Mouse (Mus musculus): ENCODE measurements around the gene Nkd1.
A peak's percentile ranks its signal among the peaks of the same experiment; 100 is the strongest.

The Nkd1 gene

GRCm38 (mm10) chr8:88620931-88621330 is 99.8 kb downstream of the Nkd1 start:
- DNase-seq (ENCODE audit: low spot score): no peak

- DNase-seq (ENCODE audit: low spot score): peak; percentile 86
Measured at GRCm38 (mm10) chr8:88621408-88621807, 100.3 kb downstream of the Nkd1 start.

- DNase-seq (ENCODE audit: low spot score): peak; percentile 35
Measured at GRCm38 (mm10) chr8:88623351-88623750, 102.2 kb downstream of the Nkd1 start.

GRCm38 (mm10) chr8:88624276-88624675 is 103.1 kb downstream of the Nkd1 start:
- no peak for DNase-seq (ENCODE audit: low spot score)

GRCm38 (mm10) chr8:88626433-88626832 is 105.3 kb downstream of the Nkd1 start:
- DNase-seq (ENCODE audit: low spot score): no peak

GRCm38 (mm10) chr8:88626940-88627264 is 105.7 kb downstream of the Nkd1 start:
- DNase-seq (ENCODE audit: low spot score): no peak

- DNase-seq (ENCODE audit: low spot score): peak; percentile 90
Measured at GRCm38 (mm10) chr8:88627265-88627991, 106.3 kb downstream of the Nkd1 start.

GRCm38 (mm10) chr8:88628001-88628774 is 107.0 kb downstream of the Nkd1 start:
- DNase-seq (ENCODE audit: low spot score): no peak

GRCm38 (mm10) chr8:88630225-88630624 is 109.1 kb downstream of the Nkd1 start:
- DNase-seq (ENCODE audit: low spot score): no peak

- DNase-seq (ENCODE audit: low spot score): peak; percentile 53
Measured at GRCm38 (mm10) chr8:88631081-88631480, 109.9 kb downstream of the Nkd1 start.

- no peak for DNase-seq (ENCODE audit: low spot score)
Measured at GRCm38 (mm10) chr8:88633343-88633765, 112.2 kb downstream of the Nkd1 start.

- DNase-seq (ENCODE audit: low spot score): no peak
Measured at GRCm38 (mm10) chr8:88635474-88636397, 114.6 kb downstream of the Nkd1 start, which contains the start of gene Snx20. Gene Snx20 (minus strand): TSS chr8:88636128.

GRCm38 (mm10) chr8:88637092-88638000 is 116.2 kb downstream of the Nkd1 start:
- no peak for DNase-seq (ENCODE audit: low spot score)

GRCm38 (mm10) chr8:88638908-88639307 is 117.8 kb downstream of the Nkd1 start:
- DNase-seq (ENCODE audit: low spot score): no peak

- no peak for DNase-seq (ENCODE audit: low spot score)
Measured at GRCm38 (mm10) chr8:88642734-88643564, 121.8 kb downstream of the Nkd1 start.
